Mouse (Mus musculus) intestine, postnatal 0 days (tissue): ENCODE measurements around the gene Slc5a6. TPM values are rescaled to one million over a fixed set of nuclear protein-coding genes. Genes with fewer than 3 reads are reported as not detected.
"Not testable (repeated sequence)": the region's sequence is repeated elsewhere in the genome, so short reads cannot be mapped to it uniquely, and the experiment has no call there.

Source experiments
- ATAC-seq: fragments of 200-750 bp; cut with Nextera tagmentation; 2 replicates; pipeline ENCODE4 v1.8.0; 2017; ENCODE audit warnings: mild to moderate bottlenecking, moderate TSS enrichment, moderate library complexity
- H3K27ac ChIP-seq: fragments of 300-500 bp; sonication (generic); 2 replicates; pipeline ENCODE4 v1.5.1; 2014; ENCODE audit warnings: mild to moderate bottlenecking, low read depth, low read length, moderate library complexity
- H3K27me3 ChIP-seq: fragments of 300-500 bp; sonication (generic); replicated peaks from 2 replicates; pipeline ENCODE4 v1.6.1; 2014; ENCODE audit warnings: low read length, mixed read lengths; ENCODE audit not compliant: control insufficient read depth, insufficient read depth
- H3K36me3 ChIP-seq: fragments of 300-500 bp; sonication (generic); 2 replicates; pipeline ENCODE4 v1.6.1; 2014; ENCODE audit warnings: mild to moderate bottlenecking, moderate library complexity; ENCODE audit not compliant: control insufficient read depth, insufficient read depth
- H3K4me1 ChIP-seq: fragments of 300-500 bp; sonication (generic); replicated peaks from 2 replicates; pipeline ENCODE4 v1.6.1; 2014; ENCODE audit warnings: antibody characterized with exemption, low read length, mixed read lengths; ENCODE audit not compliant: control insufficient read depth, insufficient read depth
- H3K4me2 ChIP-seq: fragments of 300-500 bp; sonication (generic); replicated peaks from 2 replicates; pipeline ENCODE4 v1.6.1; 2014; ENCODE audit warnings: low read depth, mild to moderate bottlenecking, moderate library complexity
- H3K4me3 ChIP-seq: fragments of 300-500 bp; sonication (generic); 2 replicates; pipeline ENCODE4 v1.5.1; 2014; ENCODE audit warnings: low read depth, low read length
- H3K9ac ChIP-seq: fragments of 300-500 bp; sonication (generic); 2 replicates; pipeline ENCODE4 v1.6.1; 2014; ENCODE audit warnings: mild to moderate bottlenecking, low read depth, low read length
- H3K9me3 ChIP-seq: fragments of 300-500 bp; sonication (generic); 2 replicates; pipeline ENCODE4 v1.6.1; 2016; ENCODE audit warnings: mixed run types; ENCODE audit not compliant: control insufficient read depth
- CTCF ChIP-seq: sonication (generic); IDR thresholded peaks from 2 replicates; pipeline ENCODE4 v1.5.1; 2016; ENCODE audit warnings: low read depth, mild to moderate bottlenecking, control low read depth, antibody characterized with exemption, moderate library complexity
- WGBS: fragments of 180-500 bp; shearing (Covaris S2); extraction: QIAGEN DNeasy Blood & Tissue Kit; methylation state at CpG from one replicate; pipeline ENCODE4 v1.1.7; 2014; 5-methylcytosine and 5-hydroxymethylcytosine counted together
- polyA plus RNA-seq: library from polyadenylated mRNA; unstranded; fragments of >200 nt; fragmentation: Nextera tagmentation; extraction: Ambion mirVana; gene quantifications from 2 replicates; pipeline ENCODE4 v1.2.1, GENCODE M21; 2015

Slc5a6 gene
- polyA plus RNA-seq, 1 experiment from 2014 or later: 18.0 TPM

DNA sequence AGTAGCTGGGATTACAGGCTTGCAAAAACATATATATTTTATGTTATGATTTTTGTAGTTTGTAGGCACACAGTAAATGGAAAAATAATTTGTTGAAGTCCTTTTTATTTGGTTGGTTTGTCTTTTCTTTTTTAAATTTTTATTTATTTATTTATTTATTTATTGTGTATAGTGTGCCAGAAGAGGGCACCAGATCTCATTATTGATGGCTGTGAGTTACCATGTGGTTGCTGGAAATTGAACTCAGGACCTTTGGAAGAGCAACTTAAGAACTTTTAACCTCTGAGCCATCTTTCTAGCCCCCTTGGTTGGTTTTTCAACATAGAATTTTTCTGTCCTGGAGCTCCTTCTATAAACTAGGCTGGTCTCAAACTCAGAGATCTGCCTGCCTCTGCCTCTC lies 1.7 kb upstream of the Slc5a6 start:
- Histone ChIP-seq H3K27me3 (no peaks in the 10 kb centered on the region), H3K27ac (no peak overlapping the region), H3K9me3 (no peaks in the 10 kb centered on the region), H3K36me3 (peaks cover 5% of the 10 kb centered on the region; the same call in 1 of the 2 replicates), H3K4me1 (0 out of 2 replicates have a peak, but pooled peaks cover 3% of the 10 kb centered on the region), H3K4me3 (no peak overlapping the region), H3K4me2 (no peak overlapping the region), H3K9ac (no peak overlapping the region)
- no peak for ATAC-seq
- peak; percentile 21; the same call in 1 of the 2 replicates for TF ChIP-seq CTCF

DNA sequence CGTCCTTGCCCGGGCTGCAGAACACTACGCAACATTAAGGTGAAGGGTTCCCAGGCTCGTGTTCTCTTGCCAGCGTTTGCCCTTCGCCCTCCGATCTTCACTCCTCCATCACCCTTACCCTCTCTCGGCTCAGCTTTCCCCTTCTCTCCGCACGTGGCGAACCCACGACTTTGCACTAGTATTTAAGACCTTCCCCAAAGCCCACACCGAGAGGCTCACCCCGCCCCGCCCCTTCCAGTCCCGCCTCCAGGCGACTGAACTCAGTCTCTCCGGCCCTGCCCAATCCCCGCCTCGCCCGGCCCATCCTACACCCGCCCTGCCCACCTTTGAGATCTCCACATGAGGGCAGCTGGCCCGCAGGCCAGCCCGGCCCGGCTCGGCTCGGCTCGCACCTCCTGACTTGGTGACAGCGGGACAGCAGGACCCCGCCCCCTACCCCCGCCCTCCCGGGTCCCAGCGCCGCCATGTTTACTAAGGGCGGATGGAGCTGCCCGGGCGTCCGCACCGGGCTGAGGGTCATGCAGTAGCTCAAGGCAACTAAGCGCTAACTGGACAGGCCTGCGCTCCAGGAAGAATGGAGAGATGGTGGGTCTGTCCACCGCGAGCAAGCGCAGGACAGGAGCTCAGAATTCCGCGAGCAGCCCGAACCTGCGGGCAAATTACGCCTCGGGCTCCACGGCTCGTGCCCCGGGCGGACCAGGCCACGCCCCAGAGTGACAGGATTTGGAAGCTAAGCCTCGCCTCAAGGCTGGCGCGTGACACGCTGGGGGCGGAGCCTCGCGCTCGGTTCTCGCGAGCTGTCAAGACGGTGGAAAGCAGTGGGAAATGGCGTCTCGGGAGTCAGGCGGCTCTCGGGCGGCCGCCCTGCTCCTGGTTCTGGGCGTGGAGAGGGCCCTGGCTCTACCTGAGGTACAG lies 619 bp downstream of the Slc5a6 start, which contains the start of gene Atraid:
TSS of gene Atraid (plus strand) at position 465 of the 915 bp plus-strand sequence.
- H3K36me3 ChIP-seq: peaks cover 15% of the 10 kb centered on the region; the same call in 1 of the 2 replicates
- no peaks in the 10 kb centered on the region for H3K9me3 ChIP-seq
- H3K4me1 ChIP-seq: no peaks in the 10 kb centered on the region
- TF ChIP-seq CTCF: peak; percentile 43
- H3K4me2 ChIP-seq: peak within 1 kb of the TSS; percentile 83
- ATAC-seq: peak; percentile 97
- peak within 1 kb of the TSS; percentile 83 for H3K4me3 ChIP-seq
- WGBS: under 1% methylated on average over 73 of the region's 73 CpGs
- peak within 1 kb of the TSS; percentile 96 for H3K27ac ChIP-seq
- no peaks in the 10 kb centered on the region for H3K27me3 ChIP-seq
- peak within 1 kb of the TSS; percentile 90 for H3K9ac ChIP-seq

DNA sequence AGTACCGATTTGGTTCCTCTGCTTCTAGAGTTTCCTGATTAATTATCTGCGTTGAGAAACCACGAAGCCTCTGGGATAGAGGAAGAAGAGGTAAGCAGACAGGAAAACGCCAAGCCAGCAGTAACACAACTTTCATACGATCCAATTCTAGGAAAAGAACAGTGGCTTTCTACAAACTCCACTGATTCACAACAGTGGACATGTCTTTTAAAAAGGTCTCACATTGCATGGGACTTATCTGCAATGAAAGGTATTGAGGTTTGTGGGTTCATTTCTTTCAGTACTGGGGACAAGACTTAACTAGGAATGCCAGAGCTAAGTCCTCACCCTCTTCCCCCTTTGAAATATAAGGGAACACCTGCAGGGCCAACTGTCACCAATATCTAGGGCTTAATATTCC lies 1.6 kb downstream of the Slc5a6 start:
- Histone ChIP-seq H3K4me1 (no peaks in the 10 kb centered on the region), H3K36me3 (peaks cover 20% of the 10 kb centered on the region; the same call in 1 of the 2 replicates), H3K4me2 (peak overlapping the region; percentile 83), H3K9ac (no peak overlapping the region), H3K27ac (peak overlapping the region; percentile 96; the same call in 1 of the 2 replicates), H3K27me3 (no peaks in the 10 kb centered on the region), H3K4me3 (peak overlapping the region; percentile 83), H3K9me3 (no peaks in the 10 kb centered on the region)
- ATAC-seq: no peak
- WGBS: 61% methylated on average over 5 of the region's 5 CpGs
- TF ChIP-seq CTCF: no peak

DNA sequence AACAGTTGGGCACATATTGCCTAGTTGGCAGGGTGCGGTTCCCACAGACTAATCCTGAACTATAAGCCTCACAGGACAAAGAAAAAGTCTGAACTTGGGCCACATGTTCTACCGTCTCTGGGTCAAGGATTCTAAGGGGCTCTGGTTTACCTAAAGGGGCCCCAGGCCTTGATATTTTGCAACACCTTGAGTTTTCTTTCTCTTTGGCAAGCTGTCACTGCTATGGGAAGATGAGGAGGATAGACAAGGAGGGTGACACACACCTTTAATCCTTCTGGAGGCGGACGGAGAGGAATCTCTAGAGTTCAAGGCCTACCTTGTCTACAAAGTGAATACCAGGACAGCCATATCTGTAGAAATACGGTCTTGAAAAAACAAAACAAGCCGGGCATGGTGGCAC lies 2.3 kb downstream of the Slc5a6 start:
- 85% methylated on average over 6 of the region's 6 CpGs for WGBS
- Histone ChIP-seq H3K4me3 (no peak overlapping the region), H3K27me3 (no peaks in the 10 kb centered on the region), H3K27ac (no peak overlapping the region), H3K36me3 (peaks cover 26% of the 10 kb centered on the region), H3K4me1 (no peaks in the 10 kb centered on the region), H3K9ac (no peak overlapping the region), H3K4me2 (peak overlapping the region; percentile 83; the same call in 1 of the 2 replicates), H3K9me3 (no peaks in the 10 kb centered on the region)
- no peak for TF ChIP-seq CTCF
- ATAC-seq: no peak

DNA sequence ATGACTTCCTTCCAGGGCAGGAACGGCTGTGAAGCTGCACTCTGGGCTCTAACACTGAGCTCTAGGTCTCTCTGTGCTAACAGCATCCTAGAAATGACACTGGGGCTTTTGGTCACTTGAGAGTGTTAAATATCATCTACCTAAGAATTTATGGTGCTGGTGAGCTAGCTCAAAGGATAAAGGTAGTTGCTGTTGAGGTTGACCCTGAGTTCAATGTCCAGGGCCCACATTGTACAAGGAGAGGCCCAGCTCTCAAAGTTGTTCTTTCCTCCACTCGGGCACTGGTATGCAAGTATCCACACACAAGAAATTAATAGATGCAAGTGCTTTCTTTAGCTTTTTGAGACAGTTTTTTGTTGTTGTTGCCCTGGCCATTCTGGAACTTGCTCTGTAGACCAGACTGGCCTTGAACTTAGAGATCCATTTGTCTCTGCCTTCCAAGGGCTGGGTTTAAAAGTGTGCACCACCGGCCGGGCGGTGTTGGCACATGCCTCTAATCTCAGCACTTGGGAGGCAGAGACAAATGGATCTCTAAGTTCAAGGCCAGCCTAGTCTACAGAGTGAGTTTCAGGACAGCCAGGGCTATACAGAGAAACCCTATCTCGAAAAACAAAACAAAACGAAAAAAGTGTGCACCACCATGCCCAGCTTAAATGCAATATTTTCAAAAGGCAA lies 10.4 kb downstream of the Slc5a6 start:
- Histone ChIP-seq H3K36me3 (peaks cover 47% of the 10 kb centered on the region), H3K4me3 (no peak overlapping the region), H3K27ac (peak overlapping the region; percentile 62), H3K4me1 (no peaks in the 10 kb centered on the region), H3K27me3 (no peaks in the 10 kb centered on the region), H3K9ac (no peak overlapping the region), H3K9me3 (no peaks in the 10 kb centered on the region), H3K4me2 (no peak overlapping the region)
- TF ChIP-seq CTCF: no peak
- 71% methylated on average over 7 of the region's 7 CpGs for WGBS
- peak; percentile 57 for ATAC-seq

DNA sequence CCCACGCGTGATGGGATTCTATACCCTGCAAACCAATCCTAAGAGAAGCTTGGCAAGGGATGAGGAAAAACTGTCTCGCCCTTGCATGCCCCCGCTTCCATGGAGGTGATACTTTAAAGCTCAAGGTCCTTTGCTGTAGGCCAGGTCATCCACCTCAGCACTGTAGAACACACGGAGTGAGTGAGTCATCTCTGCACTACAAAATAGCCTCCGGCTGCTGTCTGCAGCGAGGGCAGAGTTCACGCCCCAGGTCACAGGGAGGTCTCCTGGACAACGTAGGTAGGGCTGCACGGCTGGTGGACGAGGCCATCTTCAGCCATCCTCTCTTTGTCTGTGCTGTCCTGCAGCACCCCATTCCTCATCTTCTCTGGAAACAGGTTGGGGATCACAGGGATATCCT lies 12.2 kb downstream of the Slc5a6 start:
- Histone ChIP-seq H3K27ac (0 out of 2 replicates have a peak overlapping the region, but pooled peaks have one; percentile 41), H3K36me3 (peaks cover 29% of the 10 kb centered on the region)
- not testable (repeated sequence) for H3K4me2 ChIP-seq, H3K9ac ChIP-seq, H3K4me3 ChIP-seq, H3K9me3 ChIP-seq, H3K4me1 ChIP-seq, H3K27me3 ChIP-seq
- ATAC-seq: peak; percentile 71
- 69% methylated on average over 11 of the region's 11 CpGs for WGBS
